Mouse (Mus musculus) stomach, embryonic 14.5 days (tissue): Measurements from ENCODE around the gene Ceacam3. TPM values are rescaled to one million over a fixed set of nuclear protein-coding genes. Genes with fewer than 3 reads are reported as not detected.

Experiments used
- ATAC-seq: fragments of 200-750 bp; cut with Nextera tagmentation; 2 replicates; pipeline ENCODE4 v1.8.0; 2017; ENCODE audit warnings: low read depth, moderate TSS enrichment; ENCODE audit not compliant: insufficient number of reproducible peaks, insufficient read depth, low FRiP score
- H3K27ac ChIP-seq: fragments of 300-500 bp; sonication (generic); 2 replicates; pipeline ENCODE4 v1.5.1; 2014; ENCODE audit warnings: mild to moderate bottlenecking, low read length, moderate library complexity, mixed read lengths
- H3K27me3 ChIP-seq: fragments of 300-500 bp; sonication (generic); 2 replicates; pipeline ENCODE4 v1.6.1; 2014; ENCODE audit warnings: low read length, control low read depth, mixed read lengths; ENCODE audit not compliant: control insufficient read depth, insufficient read depth
- H3K36me3 ChIP-seq: fragments of 300-500 bp; sonication (generic); 2 replicates; pipeline ENCODE4 v1.6.1; 2014; ENCODE audit warnings: mild to moderate bottlenecking, control low read depth, low read length, moderate library complexity, mixed read lengths; ENCODE audit not compliant: control insufficient read depth, insufficient read depth
- H3K4me1 ChIP-seq: fragments of 300-500 bp; sonication (generic); 2 replicates; pipeline ENCODE4 v1.6.1; 2014; ENCODE audit warnings: low read length, control low read depth, mixed read lengths; ENCODE audit not compliant: control insufficient read depth, insufficient read depth
- H3K4me2 ChIP-seq: fragments of 300-500 bp; sonication (generic); replicated peaks from 2 replicates; pipeline ENCODE4 v1.6.1; 2014; ENCODE audit warnings: low read depth, low read length, control low read depth
- H3K4me3 ChIP-seq: fragments of 300-500 bp; sonication (generic); 2 replicates; pipeline ENCODE4 v1.5.1; 2014; ENCODE audit warnings: low read depth, low read length, control low read depth
- H3K9ac ChIP-seq: fragments of 300-500 bp; sonication (generic); replicated peaks from 2 replicates; pipeline ENCODE4 v1.6.1; 2014; ENCODE audit warnings: low read depth, mild to moderate bottlenecking, control low read depth, low read length, moderate library complexity, mixed read lengths
- H3K9me3 ChIP-seq: fragments of 300-500 bp; sonication (generic); 2 replicates; pipeline ENCODE4 v1.6.1; 2016; ENCODE audit warnings: low read depth, low read length, control low read depth; ENCODE audit not compliant: control insufficient read depth
- WGBS: fragments of 180-500 bp; shearing (Covaris S2); extraction: QIAGEN DNeasy Blood & Tissue Kit; methylation state at CpG from one replicate; pipeline ENCODE4 v1.1.7; 2014; 5-methylcytosine and 5-hydroxymethylcytosine counted together
- polyA plus RNA-seq: library from polyadenylated mRNA; unstranded; fragments of >200 nt; fragmentation: Nextera tagmentation; extraction: Ambion mirVana; gene quantifications from 2 replicates; pipeline ENCODE4 v1.2.1, GENCODE M21; 2014

Gene Ceacam3
- polyA plus RNA-seq, 1 experiment from 2014 or later, result not detected

GRCm38 (mm10) chr7:17205530-17206184 lies 55.6 kb downstream of the Ceacam3 start:
- H3K4me3 ChIP-seq, result no peak overlapping the region
- H3K27ac ChIP-seq, result no peak overlapping the region
- H3K4me1 ChIP-seq, result no peaks in the 10 kb centered on the region
- no peak for ATAC-seq
- H3K9ac ChIP-seq, result no peak overlapping the region
- no peak overlapping the region for H3K4me2 ChIP-seq
- WGBS, result 69% methylated on average over 3 of the region's 3 CpGs
- H3K36me3 ChIP-seq, result no peaks in the 10 kb centered on the region
- no peaks in the 10 kb centered on the region for H3K27me3 ChIP-seq
- H3K9me3 ChIP-seq, result no peaks in the 10 kb centered on the region; the same call in 1 of the 2 replicates

Other genes starting within 250 kb of the Ceacam3 start
- gene Ptgir, start 243.8 kb upstream of the Ceacam3 start, polyA plus RNA-seq, result 1.5 and 2.0 TPM in 2 replicates
- 148 and 161 TPM in 2 replicates for gene Calm3, start 226.2 kb upstream of the Ceacam3 start, polyA plus RNA-seq
- gene Pnmal2, start 205.6 kb upstream of the Ceacam3 start, polyA plus RNA-seq, result 8.6 and 8.8 TPM in 2 replicates
- 4.2 TPM in 2 replicates for gene Pnmal1, start 190.6 kb upstream of the Ceacam3 start, polyA plus RNA-seq
- 0.55 and 0.59 TPM in 2 replicates for gene Gm42372, start 167.2 kb upstream of the Ceacam3 start, polyA plus RNA-seq
- gene Ccdc8, start 157.6 kb upstream of the Ceacam3 start, polyA plus RNA-seq, result 18.7 and 22.3 TPM in 2 replicates
- 93.6 and 94.4 TPM in 2 replicates for gene Ppp5c, start 122.4 kb upstream of the Ceacam3 start, polyA plus RNA-seq
- gene Hif3a, start 87.9 kb upstream of the Ceacam3 start, polyA plus RNA-seq, result 46.0 and 51.7 TPM in 2 replicates
- 0.10 and 0.24 TPM in 2 replicates for gene Psg16, start 76.2 kb upstream of the Ceacam3 start, polyA plus RNA-seq
- gene Psg29, start 53.2 kb downstream of the Ceacam3 start, polyA plus RNA-seq, result not detected in 2 replicates